Mouse (Mus musculus): ENCODE measurements around the gene Gm21488. TPM values are rescaled to one million over a fixed set of nuclear protein-coding genes. Genes with fewer than 3 reads are reported as not detected.
"Not testable (repeated sequence)": the region's sequence is repeated elsewhere in the genome, so short reads cannot be mapped to it uniquely, and the experiment has no call there.

Gm21488 gene
- total RNA-seq (2021): not detected
- long read RNA-seq, experiment 1: 0 reads
- long read RNA-seq, experiment 2: 0 reads

DNA sequence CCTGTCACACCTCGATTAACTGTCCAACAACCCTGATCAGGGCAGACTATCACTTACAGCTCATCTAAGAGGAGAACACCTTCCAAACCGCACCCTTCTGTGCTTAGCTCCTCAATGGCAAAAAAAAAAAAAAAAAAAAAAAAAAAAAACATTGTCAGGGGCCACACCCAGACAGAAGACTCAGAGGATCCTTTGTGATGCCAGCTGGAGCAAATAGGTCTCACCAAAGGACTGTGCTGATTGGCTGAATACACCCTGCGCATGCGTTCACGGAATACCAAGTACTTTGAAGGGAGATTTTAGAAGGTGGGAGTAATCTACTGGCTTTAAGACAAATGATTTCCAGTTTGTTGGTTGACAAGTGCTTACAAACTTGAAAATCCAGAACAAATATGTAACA is at the start of gene Gm21488:
Gene Gm21488, minus strand, starts transcription at position 101 of the 400 bp plus-strand sequence.
- not testable (repeated sequence) for DNase-seq (ENCODE audit: low spot score in 2 of 2)
